Mouse (Mus musculus) kidney, adult 2 months (tissue): ENCODE measurements around the gene Slc5a4b.

Experiments used
- CTCF ChIP-seq: fragments of 200-500 bp; conservative IDR thresholded peaks from 2 replicates; pipeline ENCODE4 v1.5.1; 2011; ENCODE audit warnings: low read depth, mild to moderate bottlenecking, control low read depth, low read length, moderate library complexity, mixed read lengths; ENCODE audit not compliant: insufficient read depth, insufficient read length
- POLR2A ChIP-seq: fragments of 200-500 bp; IDR thresholded peaks from one replicate; pipeline ENCODE4 v1.6.1; 2011; ENCODE audit warnings: low read depth, low read length, control low read depth

DNA sequence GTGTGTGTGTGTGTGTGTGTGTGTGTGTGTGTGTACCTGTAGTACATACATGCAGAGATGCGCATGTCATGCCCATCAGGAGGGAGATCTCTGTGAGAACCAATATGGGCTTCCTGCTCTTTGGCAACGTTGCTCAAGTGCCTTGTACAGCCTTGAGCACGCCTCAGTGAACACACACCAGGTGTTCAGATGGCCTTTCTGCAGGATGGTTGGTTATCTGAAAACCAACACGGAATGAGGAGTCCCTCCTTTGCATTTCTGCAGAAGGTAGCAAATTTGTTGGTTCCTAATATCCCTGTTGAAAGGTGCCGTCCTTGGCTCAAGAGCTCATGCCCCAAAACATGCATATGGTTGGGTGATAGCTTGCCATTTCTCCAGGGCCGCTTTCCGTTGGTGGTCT is 45.1 kb upstream of the Slc5a4b start:
- no peak for TF ChIP-seq POLR2A
- TF ChIP-seq CTCF, result no peak
